Mouse (Mus musculus): ENCODE measurements around the gene Gfod2. TPM values are rescaled to one million over a fixed set of nuclear protein-coding genes. Genes with fewer than 3 reads are reported as not detected.
A peak's percentile ranks its signal among the peaks of the same experiment; 100 is the strongest.

Gfod2 gene
- polyA plus RNA-seq, 1 experiment = 17.8 TPM

DNA sequence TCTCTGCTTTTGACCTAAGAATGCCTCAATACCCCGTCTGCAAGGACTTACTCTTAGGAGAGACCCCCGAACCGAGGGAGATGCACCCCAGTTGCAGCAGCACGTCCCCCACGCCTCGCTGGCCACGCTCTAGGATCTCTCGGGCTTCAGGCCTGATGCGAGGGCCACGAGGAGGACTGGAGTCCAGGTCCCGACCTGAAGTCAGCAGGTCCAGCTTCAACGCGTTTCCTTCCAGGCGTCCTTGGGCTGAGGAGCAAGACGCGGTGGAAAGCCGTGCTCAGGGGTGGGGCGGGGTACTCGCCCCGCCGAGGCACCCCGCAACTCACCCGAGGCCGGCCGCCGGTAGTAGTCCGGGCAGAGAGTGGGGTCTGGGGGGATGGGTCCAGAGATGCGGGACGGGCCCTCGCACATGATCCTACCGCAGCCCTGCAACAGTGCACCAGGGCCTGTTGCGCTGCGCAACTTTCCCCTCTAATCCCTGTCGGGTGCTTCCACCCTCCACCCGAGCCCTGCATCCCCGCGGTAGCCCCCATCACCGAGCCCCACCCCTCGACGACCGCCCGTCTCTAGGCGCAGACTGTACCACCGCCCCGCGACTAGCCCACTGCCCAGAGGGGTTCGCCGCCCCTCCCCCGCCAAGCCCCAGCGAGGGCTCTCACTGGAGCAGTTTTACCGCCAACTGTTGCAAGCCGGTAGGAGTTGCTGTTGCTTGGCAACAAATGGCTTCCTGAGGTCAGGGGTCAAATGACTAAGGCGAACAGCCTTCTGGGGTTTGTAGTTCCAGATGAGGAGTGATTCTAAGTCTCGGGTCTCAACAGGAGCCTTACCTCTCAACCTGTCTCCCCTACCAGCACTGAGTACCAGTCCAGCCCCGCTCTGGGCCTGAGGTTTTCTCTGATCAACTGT, 50.7 kb downstream of the Gfod2 start, which contains the start of the genes 4933405L10Rik and Enkd1:
4933405L10Rik (plus strand) TSS at position 158 of the 906 bp plus-strand sequence.
Enkd1 (minus strand) TSS at position 713 of the 906 bp plus-strand sequence.
- Histone ChIP-seq H3K27ac (ENCODE audit: insufficient read depth, low read length) (no peak within 1 kb of the TSS), H3K4me3 (ENCODE audit: insufficient read depth, low read length) (peak within 1 kb of the TSS; percentile 33), H3K4me1 (ENCODE audit: control insufficient read depth, insufficient read depth, low read length) (peaks cover 2% of the 10 kb centered on the region; the same call in 1 of the 2 replicates)
- no peak for TF ChIP-seq POLR2A (IDR thresholded peaks at IDR 0.05; ENCODE audit: extremely low read depth, insufficient read depth, low read length)
- TF ChIP-seq CTCF (IDR thresholded peaks at IDR 0.05; ENCODE audit: extremely low read depth, insufficient read depth, low read length) = no peak

DNA sequence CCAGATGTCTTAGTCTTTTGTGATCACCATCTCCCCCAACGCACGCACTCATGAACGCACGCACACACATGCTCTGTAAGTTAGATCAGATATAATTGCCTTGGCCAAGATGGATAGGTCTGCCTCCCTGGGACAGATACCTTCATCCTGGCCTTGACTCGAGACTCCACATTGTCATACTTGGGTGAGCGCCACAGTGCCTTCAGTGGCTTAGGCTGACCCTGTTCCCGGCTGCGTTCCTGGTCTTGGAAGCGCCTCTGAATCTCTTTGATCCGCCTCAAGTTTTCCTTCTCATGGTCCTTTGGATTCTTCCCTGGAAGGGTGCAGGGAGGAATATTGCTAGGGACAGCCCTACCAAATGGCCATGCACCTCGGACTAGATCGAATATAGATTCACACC, 52.0 kb downstream of the Gfod2 start:
- no peak for TF ChIP-seq CTCF (IDR thresholded peaks at IDR 0.05; ENCODE audit: extremely low read depth, insufficient read depth, low read length)
- TF ChIP-seq POLR2A (IDR thresholded peaks at IDR 0.05; ENCODE audit: extremely low read depth, insufficient read depth, low read length) = no peak
- H3K4me3 ChIP-seq (ENCODE audit: insufficient read depth, low read length) = no peak overlapping the region
- H3K27ac ChIP-seq (ENCODE audit: insufficient read depth, low read length) = no peak overlapping the region
- H3K4me1 ChIP-seq (ENCODE audit: control insufficient read depth, insufficient read depth, low read length) = peaks cover 2% of the 10 kb centered on the region; the same call in 1 of the 2 replicates

DNA sequence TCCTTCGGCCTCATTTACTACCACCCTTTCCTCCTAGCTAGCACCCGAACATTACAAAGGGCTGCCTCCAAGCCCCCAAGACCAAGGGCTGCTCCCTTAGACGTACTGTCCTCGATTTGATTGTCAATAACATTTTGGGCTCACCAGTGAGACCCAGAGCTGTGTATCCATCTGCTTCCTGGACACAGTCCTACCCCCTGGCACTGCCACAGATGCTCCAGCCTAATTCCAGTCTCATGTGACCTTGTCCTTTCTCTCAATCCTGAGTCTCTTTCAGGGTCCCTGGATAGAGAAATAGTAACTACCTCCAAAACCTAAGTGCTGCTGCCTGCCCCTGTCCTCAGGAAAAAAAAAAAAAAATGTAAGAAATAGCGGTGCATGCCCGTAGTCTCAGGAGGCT, 53.5 kb downstream of the Gfod2 start:
- H3K27ac ChIP-seq (ENCODE audit: insufficient read depth, low read length) = no peak overlapping the region
- H3K4me3 ChIP-seq (ENCODE audit: insufficient read depth, low read length) = no peak overlapping the region
- TF ChIP-seq CTCF (IDR thresholded peaks at IDR 0.05; ENCODE audit: extremely low read depth, insufficient read depth, low read length) = no peak
- TF ChIP-seq POLR2A (IDR thresholded peaks at IDR 0.05; ENCODE audit: extremely low read depth, insufficient read depth, low read length) = no peak
- H3K4me1 ChIP-seq (ENCODE audit: control insufficient read depth, insufficient read depth, low read length) = peaks cover 2% of the 10 kb centered on the region; the same call in 1 of the 2 replicates

DNA sequence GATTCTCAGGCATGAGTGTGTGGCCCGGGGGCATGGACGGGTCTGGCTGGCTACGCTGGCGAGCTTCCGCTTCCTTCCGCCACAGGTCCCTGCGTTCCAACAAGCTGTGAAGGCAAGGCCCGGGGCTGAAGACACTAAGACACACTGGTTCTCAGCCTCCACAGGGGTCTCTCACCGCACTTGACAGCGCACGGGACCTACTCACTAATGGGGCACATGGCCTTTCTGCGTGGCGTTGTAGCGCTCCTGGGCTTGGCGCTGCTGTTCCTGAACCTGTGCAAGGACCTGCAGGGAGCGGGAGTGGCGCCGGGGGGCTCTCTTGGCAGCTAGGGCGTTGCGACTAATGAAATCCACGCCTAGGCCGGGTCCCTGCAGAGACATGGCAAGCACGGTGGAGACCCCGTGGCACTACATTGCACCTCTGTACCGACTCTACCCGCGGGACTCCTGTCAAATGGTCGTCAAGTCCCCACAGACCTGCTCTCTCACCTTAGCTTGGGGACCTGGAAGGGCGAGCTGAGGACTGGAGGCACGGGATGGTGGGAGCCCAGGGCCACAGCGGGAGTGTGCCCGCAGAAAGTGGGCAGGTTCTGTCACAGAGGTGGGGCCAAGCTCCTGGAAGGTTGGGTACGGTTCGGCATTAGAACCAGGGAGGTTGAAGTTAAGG, 54.2 kb downstream of the Gfod2 start:
- no peak for TF ChIP-seq CTCF (IDR thresholded peaks at IDR 0.05; ENCODE audit: extremely low read depth, insufficient read depth, low read length)
- no peak for TF ChIP-seq POLR2A (IDR thresholded peaks at IDR 0.05; ENCODE audit: extremely low read depth, insufficient read depth, low read length)
- Histone ChIP-seq H3K4me3 (ENCODE audit: insufficient read depth, low read length) (no peak overlapping the region), H3K27ac (ENCODE audit: insufficient read depth, low read length) (no peak overlapping the region), H3K4me1 (ENCODE audit: control insufficient read depth, insufficient read depth, low read length) (peaks cover 2% of the 10 kb centered on the region; the same call in 1 of the 2 replicates)

DNA sequence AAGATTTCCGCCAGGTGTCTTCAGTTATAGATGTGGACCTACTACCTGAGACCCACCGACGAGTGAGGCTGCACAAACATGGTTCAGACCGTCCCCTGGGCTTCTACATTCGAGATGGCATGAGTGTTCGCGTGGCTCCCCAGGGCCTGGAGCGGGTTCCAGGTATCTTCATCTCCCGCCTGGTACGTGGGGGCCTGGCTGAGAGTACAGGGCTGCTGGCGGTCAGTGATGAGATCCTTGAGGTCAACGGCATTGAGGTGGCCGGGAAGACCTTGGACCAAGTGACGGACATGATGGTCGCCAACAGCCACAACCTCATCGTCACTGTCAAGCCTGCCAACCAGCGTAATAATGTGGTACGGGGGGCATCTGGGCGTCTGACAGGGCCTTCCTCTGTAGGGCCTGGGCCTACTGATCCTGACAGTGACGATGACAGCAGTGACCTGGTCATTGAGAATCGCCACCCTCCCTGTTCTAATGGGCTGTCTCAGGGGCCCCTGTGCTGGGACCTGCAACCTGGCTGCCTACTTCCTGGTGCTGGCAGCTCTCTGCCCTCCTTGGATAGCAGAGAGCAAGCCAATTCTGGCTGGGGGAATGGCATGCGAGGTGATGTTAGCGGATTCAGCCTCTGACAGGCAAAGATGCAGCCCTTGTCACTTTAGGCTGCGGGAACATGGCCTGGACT, 55.6 kb downstream of the Gfod2 start:
- Histone ChIP-seq H3K4me3 (ENCODE audit: insufficient read depth, low read length) (peak overlapping the region; percentile 72; the same call in 1 of the 2 replicates), H3K27ac (ENCODE audit: insufficient read depth, low read length) (no peak overlapping the region)

DNA sequence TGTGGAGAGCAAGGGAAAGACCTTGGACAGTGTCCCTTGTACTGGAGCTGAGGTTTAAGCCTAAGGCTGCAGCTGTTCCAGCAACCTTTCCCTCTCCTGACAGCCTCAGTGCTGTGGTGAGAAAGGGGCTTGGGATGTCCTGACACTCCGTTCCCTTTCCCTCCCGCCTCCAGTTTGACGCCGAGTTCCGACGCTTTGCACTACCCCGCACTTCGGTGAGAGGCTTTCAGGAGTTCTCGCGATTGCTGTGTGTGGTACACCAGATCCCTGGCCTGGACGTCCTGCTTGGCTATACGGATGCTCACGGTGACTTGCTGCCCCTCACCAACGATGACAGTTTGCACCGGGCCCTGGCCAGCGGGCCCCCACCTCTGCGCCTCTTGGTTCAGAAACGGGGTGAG, 56.5 kb downstream of the Gfod2 start:
- Histone ChIP-seq H3K4me3 (ENCODE audit: insufficient read depth, low read length) (peak overlapping the region; percentile 72), H3K4me1 (ENCODE audit: control insufficient read depth, insufficient read depth, low read length) (no peaks in the 10 kb centered on the region), H3K27ac (ENCODE audit: insufficient read depth, low read length) (peak overlapping the region; percentile 49)
- TF ChIP-seq CTCF (IDR thresholded peaks at IDR 0.05; ENCODE audit: extremely low read depth, insufficient read depth, low read length) (no peak), POLR2A (IDR thresholded peaks at IDR 0.05; ENCODE audit: extremely low read depth, insufficient read depth, low read length) (peak; percentile 51; the same call in 1 of the 2 replicates)

More for the DNA sequence above, 55.6 kb downstream of the Gfod2 start:
- peaks cover 2% of the 10 kb centered on the region; the same call in 1 of the 2 replicates for H3K4me1 ChIP-seq (ENCODE audit: control insufficient read depth, insufficient read depth, low read length)
- no peak for TF ChIP-seq POLR2A (IDR thresholded peaks at IDR 0.05; ENCODE audit: extremely low read depth, insufficient read depth, low read length)
- TF ChIP-seq CTCF (IDR thresholded peaks at IDR 0.05; ENCODE audit: extremely low read depth, insufficient read depth, low read length) = no peak

DNA sequence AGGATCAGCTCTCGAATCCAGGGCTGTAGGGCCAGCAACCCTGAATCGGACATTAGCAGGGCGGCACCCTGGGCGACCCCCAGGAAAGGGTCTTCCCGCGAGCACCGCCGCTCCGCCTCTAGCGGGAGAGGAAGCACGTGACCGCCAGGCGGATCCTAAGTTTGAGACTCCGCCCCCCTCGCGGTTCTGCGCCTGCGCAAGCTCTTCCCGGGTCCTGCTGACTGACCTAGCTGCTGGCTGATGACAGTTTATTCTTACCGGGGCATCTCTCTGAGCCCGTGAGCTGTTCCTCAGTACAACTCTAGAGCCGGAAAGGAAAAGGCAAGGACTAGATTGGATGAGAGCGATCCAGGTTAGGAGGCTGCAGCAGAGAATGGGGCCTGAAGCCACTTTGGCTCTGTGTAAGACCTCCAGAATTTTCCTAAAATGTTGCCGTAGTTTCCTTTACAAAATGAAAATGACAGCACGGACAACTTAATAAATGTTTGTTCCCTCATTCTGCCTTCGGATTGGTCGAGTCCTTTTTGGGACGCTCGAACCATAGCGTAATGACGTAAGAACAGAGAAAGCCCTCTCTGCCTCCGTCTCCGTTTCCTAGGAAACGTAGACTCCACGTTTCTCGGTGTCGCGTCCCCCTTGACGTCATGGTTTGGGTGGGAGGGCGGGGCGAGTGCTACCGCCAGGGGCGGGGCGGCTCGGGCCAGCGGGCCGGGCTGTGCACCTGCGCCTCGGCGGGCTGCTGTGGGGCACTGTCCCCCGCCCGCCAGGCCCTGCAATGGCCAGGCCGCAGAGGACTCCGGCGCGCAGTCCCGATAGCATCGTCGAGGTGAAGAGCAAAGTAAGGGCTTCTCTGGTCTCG, 57.3 kb downstream of the Gfod2 start, which contains the start of the genes Acd and Pard6a:
Acd (minus strand) TSS at position 137 of the 859 bp plus-strand sequence.
Pard6a (plus strand) TSS at position 183 of the 859 bp plus-strand sequence.
- Histone ChIP-seq H3K27ac (ENCODE audit: insufficient read depth, low read length) (peak within 1 kb of the TSS; percentile 92), H3K4me3 (ENCODE audit: insufficient read depth, low read length) (peak within 1 kb of the TSS; percentile 72), H3K4me1 (ENCODE audit: control insufficient read depth, insufficient read depth, low read length) (no peaks in the 10 kb centered on the region)
- TF ChIP-seq POLR2A (IDR thresholded peaks at IDR 0.05; ENCODE audit: extremely low read depth, insufficient read depth, low read length) (peak; percentile 80; the same call in 1 of the 2 replicates), CTCF (IDR thresholded peaks at IDR 0.05; ENCODE audit: extremely low read depth, insufficient read depth, low read length) (no peak)

DNA sequence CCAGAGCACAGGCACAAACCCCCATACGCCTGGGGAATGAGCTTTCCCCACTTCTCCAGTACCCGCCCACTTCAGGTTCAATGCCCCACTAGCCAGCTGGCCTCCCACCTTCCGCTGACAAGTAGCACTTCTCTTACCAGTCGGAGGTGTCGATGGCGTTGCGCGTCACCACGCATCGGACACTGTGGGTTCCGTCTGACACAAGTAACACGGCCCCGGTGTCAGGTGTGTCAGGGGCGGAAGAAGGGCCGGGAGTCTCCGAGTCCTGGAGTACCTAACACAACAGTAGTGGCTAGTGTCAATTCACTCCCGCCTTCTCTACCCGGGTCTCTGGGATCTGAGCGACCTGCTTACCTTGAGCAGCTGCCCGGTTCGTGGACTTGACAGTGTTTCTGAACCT, 57.9 kb downstream of the Gfod2 start:
- peak overlapping the region; percentile 72 for H3K4me3 ChIP-seq (ENCODE audit: insufficient read depth, low read length)
- H3K4me1 ChIP-seq (ENCODE audit: control insufficient read depth, insufficient read depth, low read length) = no peaks in the 10 kb centered on the region
- peak overlapping the region; percentile 6; the same call in 1 of the 2 replicates for H3K27ac ChIP-seq (ENCODE audit: insufficient read depth, low read length)
- TF ChIP-seq CTCF (IDR thresholded peaks at IDR 0.05; ENCODE audit: extremely low read depth, insufficient read depth, low read length) (no peak), POLR2A (IDR thresholded peaks at IDR 0.05; ENCODE audit: extremely low read depth, insufficient read depth, low read length) (no peak)

Data from cortical plate, adult 2 months (tissue).